Mouse (Mus musculus) kidney, adult 8-10 months (tissue): ENCODE data around the gene Dnajc13.

Source experiments
- DNase-seq, 2 experiments: peaks; one replicate each; pipeline ENCODE4 v3.0.0; 2022

Dnajc13 gene

GRCm38 (mm10) chr9:104262823-104263352, at the start of gene Dnajc13:
TSS of gene Dnajc13 (minus strand) at chr9:104262930.
- DNase-seq, result peak; percentile 99 to 100

DNA sequence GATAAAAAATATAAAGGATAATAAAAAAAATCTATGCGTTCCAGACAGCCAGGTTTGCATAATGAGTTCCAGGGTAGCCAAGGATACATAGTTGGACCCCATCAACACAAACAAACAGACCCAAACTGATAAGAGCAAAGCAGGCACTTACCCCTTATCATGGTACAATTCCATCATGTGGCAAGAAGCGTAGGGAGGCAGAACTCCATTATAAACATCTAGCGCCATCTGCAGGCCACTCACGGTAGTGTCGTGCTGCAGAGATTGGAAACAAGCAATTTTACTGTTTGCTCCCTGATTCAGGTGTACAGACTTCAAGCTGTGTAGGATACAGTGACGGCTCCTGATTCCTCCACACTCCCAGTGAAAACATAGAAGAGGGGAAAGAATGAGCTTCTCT, 44.0 kb upstream of the Dnajc13 start:
- peak; percentile 62 to 89 for DNase-seq

GRCm38 (mm10) chr9:104305333-104306111, 42.8 kb upstream of the Dnajc13 start:
- peak in 1 of 2 experiments; percentile 38 for DNase-seq

GRCm38 (mm10) chr9:104304800-104305199, 42.1 kb upstream of the Dnajc13 start:
- DNase-seq, result no peak

GRCm38 (mm10) chr9:104304376-104304775, 41.6 kb upstream of the Dnajc13 start:
- peak; percentile 57 to 73 for DNase-seq

- DNase-seq, result peak; percentile 47 to 69
Measured at GRCm38 (mm10) chr9:104300569-104300968, 37.8 kb upstream of the Dnajc13 start.

- DNase-seq, result peak; percentile 41 to 59
Measured at GRCm38 (mm10) chr9:104297041-104297440, 34.3 kb upstream of the Dnajc13 start.

DNA sequence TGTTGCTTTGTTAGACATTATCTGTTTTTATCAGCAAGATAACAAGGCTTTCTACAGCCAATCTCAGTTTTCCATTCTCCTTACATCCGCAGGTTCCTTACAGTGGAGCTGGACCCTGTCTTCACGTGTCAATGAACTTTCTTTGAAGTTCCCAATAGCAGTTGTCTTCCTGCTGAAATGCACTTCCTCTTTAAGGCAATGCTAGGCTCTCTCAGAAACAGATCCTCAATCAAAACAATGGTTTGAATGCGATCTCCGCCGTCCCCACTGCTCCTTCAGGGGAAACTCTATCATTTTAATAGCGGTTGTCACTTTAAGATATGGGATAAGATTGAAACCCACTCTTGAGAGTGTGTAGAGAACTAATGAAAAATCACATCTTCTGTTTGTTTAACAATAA, 22.2 kb upstream of the Dnajc13 start:
- DNase-seq, result no peak

DNA sequence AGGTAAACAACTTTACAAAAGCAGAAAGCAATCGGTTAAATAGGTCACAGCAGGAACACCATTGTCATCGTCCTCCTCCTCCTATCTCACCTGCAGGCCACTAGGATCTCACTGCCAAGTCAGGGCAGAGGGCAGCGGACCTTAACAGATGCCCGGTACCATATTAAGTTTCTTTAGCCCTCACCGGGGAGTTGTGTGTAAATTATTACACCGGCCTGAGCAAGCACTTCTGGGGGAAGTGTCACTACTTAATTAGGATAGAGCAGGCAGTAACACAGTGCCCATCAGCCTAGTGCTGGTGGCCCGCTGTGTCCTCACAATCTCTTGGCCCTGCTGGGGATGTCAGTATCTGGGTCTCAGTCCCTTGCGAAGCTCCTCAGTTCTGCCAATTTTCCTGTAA, 19.8 kb upstream of the Dnajc13 start:
- DNase-seq, result peak; percentile 81 to 84

- no peak for DNase-seq
Measured at GRCm38 (mm10) chr9:104281737-104282136, 19.0 kb upstream of the Dnajc13 start.

DNA sequence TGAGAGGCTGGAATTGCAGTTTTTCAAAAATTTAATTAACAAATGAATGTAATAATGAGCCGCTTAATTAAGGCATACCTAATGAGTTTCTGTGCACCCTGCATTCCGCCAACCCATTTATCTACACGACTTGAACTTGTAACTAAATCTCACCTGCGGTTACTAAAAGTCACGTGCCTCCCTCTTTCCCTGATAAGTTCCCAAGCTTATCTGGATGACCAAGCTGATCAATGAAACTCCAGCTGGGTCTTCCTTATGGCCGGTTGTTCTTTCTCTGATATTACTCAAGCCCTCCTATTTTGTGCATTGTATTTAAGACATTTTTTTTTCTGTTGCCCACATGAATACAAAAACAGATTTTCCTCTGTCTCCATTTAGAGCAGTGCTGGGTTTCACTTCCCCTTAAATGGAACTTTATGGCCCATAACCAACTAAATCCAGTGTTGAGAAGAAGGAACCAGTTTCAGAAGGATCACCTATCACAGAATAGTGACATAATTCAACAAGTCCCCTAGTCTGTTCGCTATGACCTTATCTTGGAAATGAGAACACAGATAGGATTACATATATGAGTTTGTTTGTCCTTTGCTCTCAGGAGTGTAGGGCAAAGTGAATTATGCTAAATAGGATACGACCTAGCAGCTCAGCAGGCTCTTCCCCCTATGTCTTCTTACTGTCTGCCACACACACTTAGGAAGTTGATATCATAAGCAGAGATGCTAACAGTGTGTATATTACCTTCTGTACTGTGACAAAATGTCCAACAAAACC, 18.2 kb upstream of the Dnajc13 start:
- no peak for DNase-seq

GRCm38 (mm10) chr9:104277528-104278162, 14.9 kb upstream of the Dnajc13 start:
- peak in 1 of 2 experiments; percentile 30 for DNase-seq

- DNase-seq, result no peak
Measured at GRCm38 (mm10) chr9:104275084-104275785, 12.5 kb upstream of the Dnajc13 start.

- no peak for DNase-seq
Measured at GRCm38 (mm10) chr9:104272057-104272456, 9.3 kb upstream of the Dnajc13 start.

GRCm38 (mm10) chr9:104271642-104272041, 8.9 kb upstream of the Dnajc13 start:
- DNase-seq, result no peak

DNA sequence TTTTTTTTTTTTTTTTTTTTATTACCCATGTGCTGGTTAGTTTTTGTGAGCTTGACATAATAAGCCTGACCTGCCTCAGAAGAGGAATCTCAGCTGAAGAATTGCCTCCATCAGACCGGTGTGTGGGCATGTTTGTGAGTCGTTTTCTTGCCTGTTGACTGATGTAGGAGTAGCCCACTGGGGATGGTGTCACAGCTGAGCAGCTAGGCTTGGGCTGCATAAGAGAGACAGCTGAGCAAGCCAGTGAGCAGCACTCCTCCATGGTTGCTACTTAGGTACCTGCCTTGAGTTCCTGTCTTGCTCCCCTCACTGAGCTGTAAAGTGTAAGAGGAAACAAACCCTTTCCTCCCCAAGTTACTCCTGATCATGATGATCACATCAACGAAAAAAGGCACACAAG, 7.2 kb upstream of the Dnajc13 start:
- DNase-seq, result no peak

DNA sequence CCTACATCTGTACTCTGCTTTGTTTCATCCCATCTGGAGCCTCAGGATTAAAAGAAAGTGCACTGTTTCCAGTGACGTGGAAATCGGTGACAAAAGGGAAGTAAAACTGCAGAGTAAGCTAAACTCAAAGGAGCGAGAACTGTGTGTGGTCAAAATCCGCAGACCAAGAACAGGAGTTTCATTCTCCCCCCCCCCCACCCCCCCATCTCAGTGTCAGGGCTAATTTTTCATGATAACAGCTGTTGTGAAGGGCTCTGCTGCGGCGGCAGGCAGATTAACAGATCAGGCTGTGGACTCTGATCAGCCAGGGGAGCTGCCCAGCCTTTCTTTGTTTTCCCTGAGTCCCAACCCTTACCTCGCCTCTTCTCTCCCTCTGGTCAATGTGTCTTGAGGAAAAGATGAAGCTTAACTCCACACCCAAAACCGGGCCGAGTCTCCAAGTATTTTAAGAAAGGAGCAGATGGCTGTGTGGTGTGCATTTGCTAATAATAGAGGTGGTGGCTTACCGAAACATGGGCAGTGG, 6.7 kb upstream of the Dnajc13 start:
- no peak for DNase-seq

GRCm38 (mm10) chr9:104264567-104264966, 1.8 kb upstream of the Dnajc13 start:
- no peak for DNase-seq

- peak; percentile 69 to 78 for DNase-seq
Measured at GRCm38 (mm10) chr9:104262016-104262762, 541 bp downstream of the Dnajc13 start.

GRCm38 (mm10) chr9:104260306-104260705, 2.4 kb downstream of the Dnajc13 start:
- peak; percentile 65 to 79 for DNase-seq

GRCm38 (mm10) chr9:104256085-104256484, 6.6 kb downstream of the Dnajc13 start:
- DNase-seq, result no peak
